Mouse (Mus musculus): Measurements from ENCODE around the gene Hspa12a. TPM values are rescaled to one million over a fixed set of nuclear protein-coding genes. Genes with fewer than 3 reads are reported as not detected.

Hspa12a gene
- 0.46 and 0.53 TPM in 2 replicates for polyA plus RNA-seq (2015; fragmentation: Nextera tagmentation; extraction: Ambion mirVana)

DNA sequence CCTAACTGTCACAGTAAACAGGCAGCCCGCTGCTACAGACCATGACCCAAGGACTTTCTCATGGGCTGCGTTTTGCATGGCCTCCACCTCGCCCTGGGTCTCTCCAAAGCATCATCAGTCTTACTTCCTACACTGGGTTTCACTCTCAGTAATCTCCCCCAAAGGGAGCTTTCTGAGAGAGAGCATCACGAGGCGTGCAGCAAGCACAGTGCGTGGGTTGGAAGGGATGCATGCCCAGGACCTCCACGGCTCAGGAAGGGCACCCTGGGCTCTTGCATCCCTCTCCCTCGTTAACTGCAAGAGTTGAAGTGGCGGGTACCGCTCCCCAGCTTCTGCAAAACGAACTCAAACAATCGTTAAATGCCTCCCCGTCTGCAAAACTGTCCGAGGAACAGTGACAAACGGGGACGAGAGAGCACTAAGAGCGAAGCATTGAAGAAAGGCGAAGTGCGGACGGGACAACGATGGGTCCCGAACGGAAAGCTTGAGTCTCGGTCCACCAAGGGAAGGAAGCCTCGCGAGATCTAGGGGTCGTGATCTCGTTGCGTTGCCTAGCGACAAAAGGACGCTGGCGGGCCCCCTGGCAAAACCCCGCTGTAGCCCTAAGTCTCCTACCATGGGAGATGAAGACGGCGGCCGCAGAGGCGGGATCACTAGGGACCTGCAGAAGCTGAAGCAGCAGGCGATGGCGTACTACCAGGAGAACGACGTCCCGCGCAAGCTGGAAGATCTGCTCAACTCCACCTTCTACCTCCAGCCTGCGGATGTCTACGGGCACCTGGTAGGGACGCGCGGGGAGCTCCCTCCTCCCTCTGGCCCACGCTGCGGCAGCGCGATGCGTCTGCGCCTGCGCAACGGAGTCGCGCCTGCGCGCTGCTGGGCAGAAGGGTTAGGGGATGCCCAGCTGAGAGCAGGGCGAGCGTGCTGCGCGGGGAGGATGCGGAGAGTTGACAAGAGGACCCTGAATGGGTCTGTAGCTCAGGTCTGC, at the start of gene Hspa12a, which contains the start of gene Eno4:
Gene Hspa12a (minus strand): TSS at position 814 of the 988 bp plus-strand sequence.
Gene Eno4 (plus strand): TSS at position 585 of the 988 bp plus-strand sequence.
- H3K9ac ChIP-seq: peak within 1 kb of the TSS; percentile 68
- peaks cover 12% of the 10 kb centered on the region for H3K4me1 ChIP-seq (replicated peaks)
- H3K27me3 ChIP-seq: 0 out of 2 replicates have a peak, but pooled peaks cover 3% of the 10 kb centered on the region
- peak within 1 kb of the TSS; percentile 65 for H3K4me3 ChIP-seq (replicated peaks)
- H3K27ac ChIP-seq: no peak within 1 kb of the TSS
- ATAC-seq (ENCODE audit: low read depth): peak; percentile 95
- 1% methylated on average over 61 of the region's 65 CpGs for WGBS (ENCODE audit: insufficient replicate concordance)
- no peaks in the 10 kb centered on the region for H3K36me3 ChIP-seq
- peak; percentile 83 for DNase-seq
- no peaks in the 10 kb centered on the region for H3K9me3 ChIP-seq (replicated peaks)
- H3K4me2 ChIP-seq: peak within 1 kb of the TSS; percentile 81

DNA sequence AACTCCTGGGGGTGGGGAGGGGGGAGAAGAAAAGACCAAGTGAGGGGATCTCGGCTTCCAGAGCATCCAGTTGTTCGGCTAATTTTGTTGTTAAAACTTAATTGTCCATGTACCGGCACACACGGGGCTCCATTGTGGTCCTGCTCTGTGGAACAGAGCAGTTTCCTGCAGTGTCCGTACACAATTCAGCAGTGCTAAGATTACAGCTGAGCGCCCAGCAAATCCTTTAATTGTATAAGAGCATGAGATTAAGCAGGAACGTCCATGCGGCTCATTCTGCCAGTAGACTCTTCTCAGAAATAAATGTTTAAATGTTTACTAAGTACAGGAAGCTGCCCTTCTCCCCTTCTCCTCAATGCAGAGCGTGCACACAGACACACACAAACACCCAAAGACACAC, 38.1 kb upstream of the Hspa12a start:
- H3K36me3 ChIP-seq: no peaks in the 10 kb centered on the region
- H3K27me3 ChIP-seq: 0 out of 2 replicates have a peak, but pooled peaks cover 9% of the 10 kb centered on the region
- no peak overlapping the region for H3K4me3 ChIP-seq (replicated peaks)
- DNase-seq (no peak), ATAC-seq (ENCODE audit: low read depth) (no peak)
- no peak overlapping the region for H3K4me2 ChIP-seq
- peaks cover 25% of the 10 kb centered on the region for H3K4me1 ChIP-seq (replicated peaks)
- 64% methylated on average over 9 of the region's 9 CpGs for WGBS (ENCODE audit: insufficient replicate concordance)
- H3K27ac ChIP-seq: no peak overlapping the region
- no peak overlapping the region for H3K9ac ChIP-seq
- no peaks in the 10 kb centered on the region for H3K9me3 ChIP-seq (replicated peaks)

DNA sequence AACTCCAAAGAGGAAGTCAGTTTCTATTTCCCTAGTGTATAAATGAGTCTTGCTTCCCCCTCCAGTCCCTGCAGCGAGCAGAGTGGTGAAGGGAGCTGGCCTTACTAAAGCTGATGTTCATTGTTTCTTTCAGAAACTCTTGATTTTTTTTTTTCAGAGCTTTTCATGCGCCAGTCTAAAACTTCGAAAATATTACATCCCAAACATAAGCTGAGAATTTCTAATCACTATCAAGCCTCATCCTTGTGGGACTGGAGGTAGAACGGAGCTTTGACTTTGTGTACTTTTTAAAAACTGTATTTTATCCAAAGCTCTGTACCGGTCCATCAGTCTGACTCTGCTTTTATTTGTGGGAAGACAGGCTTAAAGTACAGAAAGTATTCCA, 36.6 kb upstream of the Hspa12a start:
- Histone ChIP-seq H3K4me1 (replicated peaks) (peaks cover 25% of the 10 kb centered on the region), H3K36me3 (no peaks in the 10 kb centered on the region), H3K9ac (no peak overlapping the region), H3K27me3 (0 out of 2 replicates have a peak, but pooled peaks cover 12% of the 10 kb centered on the region), H3K9me3 (replicated peaks) (no peaks in the 10 kb centered on the region), H3K4me2 (no peak overlapping the region), H3K27ac (no peak overlapping the region), H3K4me3 (replicated peaks) (no peak overlapping the region)
- no peak for ATAC-seq (ENCODE audit: low read depth)
- whole genome bisulfite sequencing (ENCODE audit: insufficient replicate concordance): 65% methylated on average over 5 of the region's 5 CpGs
- no peak for DNase-seq

DNA sequence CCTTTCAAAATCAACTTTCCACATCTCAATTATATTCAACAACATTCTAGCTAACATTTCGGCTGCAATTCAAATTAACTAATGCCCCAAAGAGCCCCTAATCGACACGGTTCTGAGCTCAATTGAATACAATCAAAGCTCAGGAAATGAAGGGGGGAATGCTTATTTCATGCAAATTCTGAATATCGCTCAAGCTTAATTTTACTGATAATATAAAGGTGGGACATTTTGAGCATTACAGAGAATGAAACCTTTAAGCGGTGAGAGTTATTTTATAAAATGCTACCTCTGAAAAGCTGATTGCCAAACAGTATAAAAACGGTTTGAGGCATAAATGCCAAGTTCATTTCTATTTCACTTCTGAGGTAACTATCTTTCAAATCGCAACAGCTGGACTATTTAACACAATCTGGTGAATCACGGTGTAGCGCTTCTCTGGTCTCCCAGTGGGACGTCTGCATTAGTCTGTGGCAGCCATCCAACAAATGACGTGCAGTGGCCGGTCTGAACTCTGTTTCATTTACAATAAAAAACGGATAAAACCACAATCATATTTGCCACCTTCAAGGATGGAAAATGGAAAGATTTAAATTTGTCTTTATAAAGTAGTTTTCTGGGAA, 36.1 kb upstream of the Hspa12a start:
- no peak overlapping the region for H3K4me3 ChIP-seq (replicated peaks)
- peak overlapping the region; percentile 74; the same call in 1 of the 2 replicates for H3K27ac ChIP-seq
- H3K4me1 ChIP-seq (replicated peaks): peaks cover 25% of the 10 kb centered on the region
- peak overlapping the region; percentile 57 for H3K4me2 ChIP-seq
- H3K27me3 ChIP-seq: 0 out of 2 replicates have a peak, but pooled peaks cover 12% of the 10 kb centered on the region
- no peaks in the 10 kb centered on the region for H3K9me3 ChIP-seq (replicated peaks)
- H3K9ac ChIP-seq: 0 out of 2 replicates have a peak overlapping the region, but pooled peaks have one; percentile 41
- WGBS (ENCODE audit: insufficient replicate concordance): 62% methylated on average over 13 of the region's 13 CpGs
- ATAC-seq (ENCODE audit: low read depth) (no peak), DNase-seq (no peak)
- H3K36me3 ChIP-seq: no peaks in the 10 kb centered on the region

- peaks cover 25% of the 10 kb centered on the region for H3K4me1 ChIP-seq (replicated peaks)
- H3K9me3 ChIP-seq (replicated peaks): no peaks in the 10 kb centered on the region
- no peaks in the 10 kb centered on the region for H3K36me3 ChIP-seq
- 27% methylated on average over 11 of the region's 11 CpGs for WGBS (ENCODE audit: insufficient replicate concordance)
- H3K9ac ChIP-seq: peak overlapping the region; percentile 59
- peak; percentile 100 for ATAC-seq (ENCODE audit: low read depth)
- H3K27ac ChIP-seq: peak overlapping the region; percentile 74
- H3K27me3 ChIP-seq: 0 out of 2 replicates have a peak, but pooled peaks cover 12% of the 10 kb centered on the region
- H3K4me3 ChIP-seq (replicated peaks): peak overlapping the region; percentile 30
- H3K4me2 ChIP-seq: peak overlapping the region; percentile 57
- DNase-seq: peak; percentile 81
Observed at GRCm38 (mm10) chr19:58978401-58979171, 35.1 kb upstream of the Hspa12a start.

DNA sequence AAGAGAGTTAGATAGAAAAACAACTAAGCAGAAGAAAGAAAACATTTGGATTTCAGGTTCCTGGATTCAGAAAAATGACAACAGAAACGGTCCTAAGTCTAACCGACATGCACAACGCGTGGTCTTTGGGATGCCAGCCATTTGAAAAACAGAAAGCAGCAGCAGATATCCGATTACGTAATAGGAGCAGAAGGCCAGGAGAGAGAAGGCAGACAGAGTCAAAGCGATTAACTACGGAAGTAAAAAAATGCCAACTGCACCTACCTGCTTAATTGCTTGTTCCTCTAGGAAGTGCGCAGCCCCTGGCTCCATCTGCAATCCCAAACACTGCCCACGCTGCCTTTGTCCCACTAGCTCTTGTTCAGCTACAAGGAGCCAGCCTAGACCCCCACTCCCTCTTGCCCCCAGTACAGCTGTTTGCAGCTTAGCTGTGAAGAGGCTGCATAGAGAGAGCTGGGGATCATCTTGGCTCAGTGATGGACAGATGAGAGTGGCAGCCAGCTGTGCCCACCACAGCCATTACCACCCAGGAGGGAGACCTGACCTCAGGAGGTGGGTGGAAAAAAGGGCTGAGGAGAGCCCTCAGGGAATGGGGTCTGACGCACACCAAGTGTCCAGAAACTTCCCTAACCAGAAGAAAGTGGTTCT, 31.9 kb upstream of the Hspa12a start:
- Histone ChIP-seq H3K36me3 (no peaks in the 10 kb centered on the region), H3K27me3 (0 out of 2 replicates have a peak, but pooled peaks cover 7% of the 10 kb centered on the region), H3K4me1 (replicated peaks) (peaks cover 25% of the 10 kb centered on the region), H3K9me3 (replicated peaks) (no peaks in the 10 kb centered on the region), H3K4me2 (no peak overlapping the region), H3K4me3 (replicated peaks) (no peak overlapping the region), H3K27ac (no peak overlapping the region), H3K9ac (no peak overlapping the region)
- 71% methylated on average over 11 of the region's 11 CpGs for WGBS (ENCODE audit: insufficient replicate concordance)
- no peak for ATAC-seq (ENCODE audit: low read depth)
- no peak for DNase-seq

- peaks cover 17% of the 10 kb centered on the region for H3K4me1 ChIP-seq (replicated peaks)
- H3K9me3 ChIP-seq (replicated peaks): no peaks in the 10 kb centered on the region
- no peaks in the 10 kb centered on the region for H3K36me3 ChIP-seq
- 0 out of 2 replicates have a peak, but pooled peaks cover 7% of the 10 kb centered on the region for H3K27me3 ChIP-seq
- H3K27ac ChIP-seq: no peak overlapping the region
- WGBS (ENCODE audit: insufficient replicate concordance): 74% methylated on average over 8 of the region's 8 CpGs
- no peak overlapping the region for H3K9ac ChIP-seq
- H3K4me2 ChIP-seq: no peak overlapping the region
- H3K4me3 ChIP-seq (replicated peaks): no peak overlapping the region
- ATAC-seq (ENCODE audit: low read depth) (no peak), DNase-seq (no peak)
Observed at GRCm38 (mm10) chr19:58974126-58974525, 30.7 kb upstream of the Hspa12a start.

GRCm38 (mm10) chr19:58970826-58971225, 27.4 kb upstream of the Hspa12a start:
- Histone ChIP-seq H3K4me3 (replicated peaks) (no peak overlapping the region), H3K9me3 (replicated peaks) (no peaks in the 10 kb centered on the region), H3K36me3 (no peaks in the 10 kb centered on the region), H3K27ac (no peak overlapping the region), H3K4me1 (replicated peaks) (no peaks in the 10 kb centered on the region), H3K9ac (no peak overlapping the region), H3K27me3 (0 out of 2 replicates have a peak, but pooled peaks cover 3% of the 10 kb centered on the region), H3K4me2 (no peak overlapping the region)
- WGBS (ENCODE audit: insufficient replicate concordance): 75% methylated on average over 13 of the region's 13 CpGs
- DNase-seq: no peak
- ATAC-seq (ENCODE audit: low read depth): no peak

- no peak overlapping the region for H3K4me2 ChIP-seq
- H3K27ac ChIP-seq: no peak overlapping the region
- no peaks in the 10 kb centered on the region for H3K9me3 ChIP-seq (replicated peaks)
- H3K36me3 ChIP-seq: no peaks in the 10 kb centered on the region
- no peaks in the 10 kb centered on the region for H3K27me3 ChIP-seq
- no peak overlapping the region for H3K4me3 ChIP-seq (replicated peaks)
- H3K4me1 ChIP-seq (replicated peaks): no peaks in the 10 kb centered on the region
- WGBS (ENCODE audit: insufficient replicate concordance): 57% methylated on average over 15 of the region's 15 CpGs
- no peak for DNase-seq
- ATAC-seq (ENCODE audit: low read depth): no peak
- no peak overlapping the region for H3K9ac ChIP-seq
Observed at GRCm38 (mm10) chr19:58968731-58969506, 25.5 kb upstream of the Hspa12a start.

- ATAC-seq (ENCODE audit: low read depth) (no peak), DNase-seq (no peak)
- Histone ChIP-seq H3K4me2 (no peak overlapping the region), H3K36me3 (no peaks in the 10 kb centered on the region), H3K4me1 (replicated peaks) (no peaks in the 10 kb centered on the region), H3K9me3 (replicated peaks) (no peaks in the 10 kb centered on the region), H3K9ac (no peak overlapping the region), H3K4me3 (replicated peaks) (no peak overlapping the region), H3K27me3 (no peaks in the 10 kb centered on the region), H3K27ac (no peak overlapping the region)
- 70% methylated on average over 8 of the region's 8 CpGs for WGBS (ENCODE audit: insufficient replicate concordance)
Observed at GRCm38 (mm10) chr19:58963011-58963410, 19.6 kb upstream of the Hspa12a start.

Measured in liver, embryonic 13.5 days (tissue).